Mouse (Mus musculus) heart, adult 2 months (tissue): Measurements from ENCODE around the gene Ralbp1. TPM values are rescaled to one million over a fixed set of nuclear protein-coding genes. Genes with fewer than 3 reads are reported as not detected.

Experiments
- DNase-seq, 2 experiments: peaks; one replicate each; pipeline ENCODE4 v3.0.0; 2021
- H3K27ac ChIP-seq: fragments of 200-600 bp; 2 replicates; pipeline ENCODE4 v1.8.1; 2022
- H3K27me3 ChIP-seq: fragments of 200-500 bp; 2 replicates; pipeline ENCODE4 v1.6.1; 2012; ENCODE audit warnings: mild to moderate bottlenecking, low read length, inconsistent platforms, mixed read lengths; ENCODE audit not compliant: control insufficient read depth, insufficient read depth
- H3K36me3 ChIP-seq: fragments of 200-500 bp; 2 replicates; pipeline ENCODE4 v1.6.1; 2012; ENCODE audit warnings: low read length, inconsistent platforms; ENCODE audit not compliant: control insufficient read depth, insufficient read depth
- H3K4me1 ChIP-seq: fragments of 200-500 bp; 2 replicates; pipeline ENCODE4 v1.6.1; 2011; ENCODE audit warnings: low read length; ENCODE audit not compliant: control insufficient read depth, insufficient read depth
- H3K4me3 ChIP-seq: fragments of 200-600 bp; 2 replicates; pipeline ENCODE4 v1.8.1; 2022
- H3K79me2 ChIP-seq: fragments of 200-500 bp; replicated peaks from 2 replicates; pipeline ENCODE4 v1.6.1; 2012; ENCODE audit warnings: mild to moderate bottlenecking, inconsistent platforms, low read length, moderate library complexity, mixed read lengths; ENCODE audit not compliant: control insufficient read depth, insufficient read depth
- H3K9ac ChIP-seq: fragments of 200-500 bp; 2 replicates; pipeline ENCODE4 v1.6.1; 2012; ENCODE audit warnings: low read depth, mild to moderate bottlenecking, control low read depth, inconsistent platforms, low read length, mixed read lengths
- CTCF ChIP-seq: fragments of 200-600 bp; IDR thresholded peaks from 2 replicates; pipeline ENCODE4 v1.8.1; 2022; ENCODE audit warnings: antibody characterized with exemption, mild to moderate bottlenecking, moderate library complexity
- EP300 ChIP-seq: fragments of 200-500 bp; IDR thresholded peaks from 2 replicates; pipeline ENCODE4 v1.6.1; 2011; ENCODE audit warnings: low read depth, low read length, control low read depth; ENCODE audit not compliant: insufficient read depth
- POLR2A ChIP-seq: fragments of 200-500 bp; IDR thresholded peaks from 2 replicates; pipeline ENCODE4 v1.6.1; 2011; ENCODE audit warnings: mild to moderate bottlenecking, low read depth, low read length, control low read depth; ENCODE audit not compliant: insufficient read depth
- WGBS: fragments of 180-500 bp; shearing (Covaris S2); methylation state at CpG from one replicate; pipeline ENCODE4 v1.1.7; 2018; 5-methylcytosine and 5-hydroxymethylcytosine counted together
- intact Hi-C: fragments of 180-260 bp; cut with DNase I; formaldehyde crosslinking; loops from one replicate; pipeline ENCODE4 v1.15.1; 2025
- polyA plus RNA-seq: library from polyadenylated mRNA; depleted of rRNA; stranded (reverse); fragments of >200 nt; gene quantifications from 2 replicates; pipeline ENCODE4 v1.2.3, GENCODE M21; 2012
- total RNA-seq, 2 experiments: library from RNA; stranded (reverse); gene quantifications; 2 replicates each; pipeline ENCODE4 v1.2.3; 2021

Ralbp1 gene
- total and polyA plus RNA-seq, 3 experiments, result 16.5 to 39.1 (median 36.0) TPM

DNA sequence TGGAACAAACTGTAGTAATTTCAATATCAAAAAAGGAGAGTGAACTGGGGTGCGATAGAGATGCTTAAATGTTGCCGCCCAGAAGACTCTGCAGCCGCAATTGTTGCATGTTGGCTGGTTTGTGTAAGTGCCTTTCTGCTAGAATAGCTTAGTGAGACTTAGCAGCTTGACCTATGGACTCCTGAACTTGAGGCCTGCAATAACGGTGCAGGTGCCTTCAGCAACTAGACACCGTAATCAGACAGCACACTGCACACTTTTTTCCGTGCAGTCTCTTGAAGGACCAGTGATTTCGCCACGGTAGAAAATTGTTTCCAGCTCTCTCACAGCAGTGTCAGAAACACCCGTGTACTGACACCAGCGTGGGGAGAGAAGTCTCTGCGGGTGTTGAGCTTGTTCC is 56.6 kb downstream of the Ralbp1 start:
- no peaks in the 10 kb centered on the region for H3K27me3 ChIP-seq
- H3K4me1 ChIP-seq, result no peaks in the 10 kb centered on the region
- DNase-seq, result no peak
- H3K36me3 ChIP-seq, result peaks cover 2% of the 10 kb centered on the region; the same call in 1 of the 2 replicates
- H3K4me3 ChIP-seq, result no peak overlapping the region
- intact Hi-C loops, result no loop called here
- no peaks in the 10 kb centered on the region; the same call in 1 of the 2 replicates for H3K79me2 ChIP-seq
- WGBS, result 89% methylated on average over 11 of the region's 11 CpGs
- no peak overlapping the region for H3K9ac ChIP-seq
- TF ChIP-seq CTCF (no peak), EP300 (no peak), POLR2A (no peak)
- no peak overlapping the region for H3K27ac ChIP-seq

DNA sequence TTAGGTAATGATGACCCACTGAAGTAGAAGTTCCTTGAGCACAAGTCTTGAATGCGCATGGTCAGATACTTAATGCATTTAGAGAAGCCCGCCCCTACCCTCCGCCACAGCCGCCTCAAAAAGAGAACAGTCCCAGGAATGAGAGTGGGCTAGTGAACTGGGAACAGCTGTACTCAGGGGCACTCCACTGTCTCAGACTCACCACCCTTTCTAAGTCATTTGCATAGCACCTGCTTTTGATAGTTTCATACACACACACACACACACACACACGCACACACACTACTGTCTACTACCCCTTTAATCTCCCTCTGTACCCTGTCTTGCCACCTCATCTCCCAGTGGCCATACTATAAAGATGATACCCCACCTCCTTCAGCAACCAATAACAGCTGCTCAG is 57.7 kb downstream of the Ralbp1 start:
- 93% methylated on average over 5 of the region's 5 CpGs for WGBS
- TF ChIP-seq CTCF (no peak), EP300 (no peak), POLR2A (no peak)

GRCm38 (mm10) chr17:65827119-65827840 is 58.3 kb downstream of the Ralbp1 start:
- no peaks in the 10 kb centered on the region for H3K4me1 ChIP-seq
- intact Hi-C loops, result no loop called here
- DNase-seq, result no peak
- no peak overlapping the region for H3K9ac ChIP-seq
- TF ChIP-seq EP300 (no peak), CTCF (no peak), POLR2A (no peak)
- no peak overlapping the region for H3K27ac ChIP-seq
- H3K36me3 ChIP-seq, result 0 out of 2 replicates have a peak, but pooled peaks cover 2% of the 10 kb centered on the region
- H3K4me3 ChIP-seq, result no peak overlapping the region
- 86% methylated on average over 16 of the region's 16 CpGs for whole genome bisulfite sequencing
- H3K79me2 ChIP-seq, result no peaks in the 10 kb centered on the region; the same call in 1 of the 2 replicates
- H3K27me3 ChIP-seq, result no peaks in the 10 kb centered on the region

More for the DNA sequence above, 57.7 kb downstream of the Ralbp1 start:
- no peaks in the 10 kb centered on the region for H3K27me3 ChIP-seq
- intact Hi-C loops, result no loop called here
- H3K79me2 ChIP-seq, result no peaks in the 10 kb centered on the region; the same call in 1 of the 2 replicates
- H3K9ac ChIP-seq, result no peak overlapping the region
- H3K27ac ChIP-seq, result no peak overlapping the region
- 0 out of 2 replicates have a peak, but pooled peaks cover 2% of the 10 kb centered on the region for H3K36me3 ChIP-seq
- DNase-seq, result no peak
- no peaks in the 10 kb centered on the region for H3K4me1 ChIP-seq
- no peak overlapping the region for H3K4me3 ChIP-seq

- intact Hi-C loops, result no loop called here
- H3K4me3 ChIP-seq, result no peak overlapping the region
- H3K4me1 ChIP-seq, result no peaks in the 10 kb centered on the region
- no peak overlapping the region for H3K9ac ChIP-seq
- TF ChIP-seq EP300 (no peak), CTCF (no peak), POLR2A (no peak)
- H3K27me3 ChIP-seq, result no peaks in the 10 kb centered on the region
- 0 out of 2 replicates have a peak, but pooled peaks cover 2% of the 10 kb centered on the region for H3K36me3 ChIP-seq
- WGBS, result 66% methylated on average over 9 of the region's 9 CpGs
- no peaks in the 10 kb centered on the region; the same call in 1 of the 2 replicates for H3K79me2 ChIP-seq
- DNase-seq, result no peak
- H3K27ac ChIP-seq, result no peak overlapping the region
Observed at GRCm38 (mm10) chr17:65826257-65826656, 59.3 kb downstream of the Ralbp1 start.

- Histone ChIP-seq H3K36me3 (peaks cover 12% of the 10 kb centered on the region), H3K27me3 (no peaks in the 10 kb centered on the region), H3K4me1 (no peaks in the 10 kb centered on the region; the same call in 1 of the 2 replicates), H3K9ac (no peak overlapping the region), H3K4me3 (no peak overlapping the region), H3K79me2 (peaks cover under 1% of the 10 kb centered on the region; the same call in 1 of the 2 replicates), H3K27ac (no peak overlapping the region)
- WGBS, result 75% methylated on average over 10 of the region's 10 CpGs
- intact Hi-C loops, result no loop called here
- DNase-seq, result no peak
- TF ChIP-seq EP300 (no peak), CTCF (no peak), POLR2A (no peak)
Observed at GRCm38 (mm10) chr17:65824246-65824645, 61.4 kb downstream of the Ralbp1 start.

GRCm38 (mm10) chr17:65822423-65822822 is 63.2 kb downstream of the Ralbp1 start:
- Histone ChIP-seq H3K27ac (no peak overlapping the region), H3K4me3 (no peak overlapping the region), H3K79me2 (peaks cover 3% of the 10 kb centered on the region; the same call in 1 of the 2 replicates), H3K36me3 (peaks cover 16% of the 10 kb centered on the region), H3K4me1 (no peaks in the 10 kb centered on the region; the same call in 1 of the 2 replicates), H3K9ac (no peak overlapping the region), H3K27me3 (no peaks in the 10 kb centered on the region)
- TF ChIP-seq POLR2A, result no peak
- TF ChIP-seq CTCF, result no peak
- no peak for TF ChIP-seq EP300
- intact Hi-C loops, result no loop called here
- 95% methylated on average over 5 of the region's 5 CpGs for WGBS
- DNase-seq, result no peak
